Mouse (Mus musculus): ENCODE results near the gene Prkce. TPM values are rescaled to one million over a fixed set of nuclear protein-coding genes. Genes with fewer than 3 reads are reported as not detected.

Prkce gene
- total RNA-seq, 4 experiments from 2014 or later: 17.6 to 26.9 (median 22.3) TPM

- DNase-seq: no peak
Observed at GRCm38 (mm10) chr17:86650241-86650640, 482.7 kb downstream of the Prkce start.

- no peak for DNase-seq
Observed at GRCm38 (mm10) chr17:86651091-86651490, 483.5 kb downstream of the Prkce start.

GRCm38 (mm10) chr17:86652751-86653150 is 485.2 kb downstream of the Prkce start:
- DNase-seq: no peak

- no peak for DNase-seq
Observed at GRCm38 (mm10) chr17:86656369-86656768, 488.8 kb downstream of the Prkce start.

GRCm38 (mm10) chr17:86662301-86662700 is 494.7 kb downstream of the Prkce start:
- DNase-seq: no peak

- DNase-seq: no peak
Observed at GRCm38 (mm10) chr17:86663471-86663870, 495.9 kb downstream of the Prkce start.

- DNase-seq: no peak
Observed at GRCm38 (mm10) chr17:86667836-86668600, 500.4 kb downstream of the Prkce start.

GRCm38 (mm10) chr17:86669641-86670373 is 502.2 kb downstream of the Prkce start:
- no peak for DNase-seq

GRCm38 (mm10) chr17:86670731-86671130 is 503.1 kb downstream of the Prkce start:
- no peak for DNase-seq

GRCm38 (mm10) chr17:86674971-86675370 is 507.4 kb downstream of the Prkce start:
- DNase-seq: no peak

GRCm38 (mm10) chr17:86676336-86676735 is 508.8 kb downstream of the Prkce start:
- DNase-seq: no peak

GRCm38 (mm10) chr17:86676909-86677308 is 509.3 kb downstream of the Prkce start:
- DNase-seq: no peak

- no peak for DNase-seq
Observed at GRCm38 (mm10) chr17:86685263-86685662, 517.7 kb downstream of the Prkce start.

- no peak for DNase-seq
Observed at GRCm38 (mm10) chr17:86687021-86687420, 519.4 kb downstream of the Prkce start.

GRCm38 (mm10) chr17:86690871-86691390 is 523.3 kb downstream of the Prkce start:
- DNase-seq: no peak

GRCm38 (mm10) chr17:86697751-86698150 is 530.2 kb downstream of the Prkce start:
- DNase-seq: peak; percentile 31

GRCm38 (mm10) chr17:86703336-86703735 is 535.8 kb downstream of the Prkce start:
- no peak for DNase-seq

- DNase-seq: no peak
Observed at GRCm38 (mm10) chr17:86705236-86705635, 537.7 kb downstream of the Prkce start.

- no peak for DNase-seq
Observed at GRCm38 (mm10) chr17:86706467-86706866, 538.9 kb downstream of the Prkce start.
